Mouse (Mus musculus) urinary bladder, adult 18-20 months (tissue): ENCODE results near the gene Bricd5.

Source experiments
- DNase-seq, 2 experiments: peaks; one replicate each; pipeline ENCODE4 v3.0.0; 2022; ENCODE audit warnings: low spot score in 2 of 2, mixed read lengths in 2 of 2

Bricd5 gene

DNA sequence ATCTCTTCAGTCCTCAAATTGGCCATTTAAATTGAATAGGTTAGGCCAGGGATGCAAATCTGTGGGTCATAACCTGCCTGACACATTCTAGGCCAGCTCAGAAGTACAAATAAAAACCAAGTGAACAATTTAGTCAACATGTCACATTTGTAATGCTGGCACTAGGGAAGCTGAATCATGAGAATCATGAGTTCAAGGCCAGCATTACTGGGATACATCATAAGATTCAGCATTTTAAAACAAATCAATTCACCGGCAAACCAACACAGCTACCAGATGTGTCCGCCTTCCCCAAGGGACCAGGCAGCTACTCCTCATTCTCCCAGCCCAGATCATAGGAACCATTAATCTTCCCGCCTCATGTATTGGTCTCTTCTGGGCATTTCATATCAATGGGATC lies 9.8 kb downstream of the Bricd5 start:
- no peak for DNase-seq

DNA sequence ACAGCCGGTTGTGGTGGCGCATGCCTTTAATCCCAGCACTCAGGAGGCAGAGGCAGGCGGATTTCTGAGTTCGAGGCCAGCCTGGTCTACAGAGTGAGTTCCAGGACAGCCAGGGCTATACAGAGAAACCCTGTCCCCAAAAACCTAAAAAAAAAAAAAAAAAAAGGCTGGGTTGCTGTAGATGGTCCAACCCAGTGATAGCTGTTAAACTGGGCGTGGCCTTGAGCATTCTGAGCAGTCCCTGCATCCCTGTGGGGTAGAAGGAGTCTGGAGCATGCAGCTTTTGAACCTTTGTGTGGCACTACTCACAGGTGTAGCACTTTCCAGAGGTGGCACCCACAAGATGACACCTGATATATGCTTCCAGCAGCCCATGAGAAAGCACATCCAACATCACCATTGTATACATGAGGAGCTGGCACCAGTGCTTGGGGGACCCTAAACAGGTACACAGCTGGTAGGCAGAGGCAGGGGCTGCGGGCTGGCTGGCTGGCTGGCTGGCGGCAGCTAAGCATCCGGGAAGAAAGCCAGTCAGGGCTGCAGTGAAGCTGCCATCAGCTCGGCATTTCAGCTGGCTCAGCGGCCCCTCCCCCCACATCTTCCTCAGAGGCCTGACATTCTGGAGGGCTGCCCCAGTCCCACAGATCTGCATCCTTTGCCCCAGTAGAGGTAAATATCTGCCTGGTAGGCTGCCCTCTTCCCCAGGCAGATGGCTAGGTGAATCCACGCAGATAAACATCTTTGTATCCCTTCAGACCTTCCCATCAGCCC lies 11.6 kb downstream of the Bricd5 start:
- DNase-seq: no peak

DNA sequence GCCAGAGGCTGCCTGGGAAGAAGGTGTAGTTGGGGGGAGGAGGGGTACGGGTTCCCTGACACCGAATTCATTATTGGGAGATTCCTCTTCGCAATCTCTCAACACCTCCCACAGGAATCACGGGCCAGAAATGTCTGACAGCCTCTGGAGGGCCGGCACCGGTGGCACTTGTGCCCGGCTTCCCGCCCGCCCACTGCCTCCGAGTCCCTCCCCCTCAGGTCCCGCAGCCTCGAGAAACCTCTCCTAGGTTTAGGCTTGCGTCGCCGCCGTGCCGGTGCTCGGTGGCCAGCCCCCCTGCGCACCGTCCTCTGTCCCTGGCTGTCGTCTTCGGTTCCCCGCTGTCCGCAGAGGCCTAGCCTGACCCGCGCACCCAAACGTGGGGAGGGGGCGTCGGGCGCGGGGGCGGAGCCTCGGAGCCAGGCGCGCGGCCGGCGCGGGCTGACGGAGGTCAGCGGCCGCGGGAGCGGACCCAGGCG lies 14.5 kb downstream of the Bricd5 start, which contains the start of gene Caskin1:
Gene Caskin1, plus strand, starts transcription at position 416 of the 476 bp plus-strand sequence.
- DNase-seq: peak in 1 of 2 experiments; percentile 20

DNA sequence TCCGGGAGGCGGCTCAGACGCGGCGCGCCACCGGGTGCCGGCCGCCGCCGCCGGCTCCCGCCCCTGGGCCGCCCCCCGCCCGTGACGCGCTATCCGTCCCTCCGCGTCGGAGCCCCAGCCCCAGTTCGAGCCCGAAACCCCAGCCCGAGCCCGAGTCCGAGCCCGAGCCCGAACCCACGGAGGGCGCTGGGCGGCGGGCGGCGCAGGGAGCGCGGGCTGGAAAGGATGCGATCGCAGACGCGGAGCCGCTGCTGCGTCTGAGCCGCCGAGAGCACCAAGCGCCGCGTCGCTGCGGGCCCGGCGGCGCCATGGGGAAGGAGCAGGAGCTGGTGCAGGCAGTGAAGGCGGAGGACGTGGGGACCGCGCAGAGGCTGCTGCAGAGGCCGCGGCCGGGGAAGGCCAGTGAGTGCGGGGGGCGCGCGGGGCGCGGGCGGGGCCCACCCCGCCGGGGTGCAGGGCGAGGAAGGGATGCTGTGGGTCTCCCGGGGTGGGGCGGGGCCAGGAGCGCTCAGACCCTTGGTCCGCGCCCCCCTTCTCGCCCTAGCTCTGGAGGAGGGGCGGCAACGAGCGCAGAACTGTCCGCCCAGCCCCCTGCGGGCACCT lies 15.1 kb downstream of the Bricd5 start:
- DNase-seq: peak in 1 of 2 experiments; percentile 20

DNA sequence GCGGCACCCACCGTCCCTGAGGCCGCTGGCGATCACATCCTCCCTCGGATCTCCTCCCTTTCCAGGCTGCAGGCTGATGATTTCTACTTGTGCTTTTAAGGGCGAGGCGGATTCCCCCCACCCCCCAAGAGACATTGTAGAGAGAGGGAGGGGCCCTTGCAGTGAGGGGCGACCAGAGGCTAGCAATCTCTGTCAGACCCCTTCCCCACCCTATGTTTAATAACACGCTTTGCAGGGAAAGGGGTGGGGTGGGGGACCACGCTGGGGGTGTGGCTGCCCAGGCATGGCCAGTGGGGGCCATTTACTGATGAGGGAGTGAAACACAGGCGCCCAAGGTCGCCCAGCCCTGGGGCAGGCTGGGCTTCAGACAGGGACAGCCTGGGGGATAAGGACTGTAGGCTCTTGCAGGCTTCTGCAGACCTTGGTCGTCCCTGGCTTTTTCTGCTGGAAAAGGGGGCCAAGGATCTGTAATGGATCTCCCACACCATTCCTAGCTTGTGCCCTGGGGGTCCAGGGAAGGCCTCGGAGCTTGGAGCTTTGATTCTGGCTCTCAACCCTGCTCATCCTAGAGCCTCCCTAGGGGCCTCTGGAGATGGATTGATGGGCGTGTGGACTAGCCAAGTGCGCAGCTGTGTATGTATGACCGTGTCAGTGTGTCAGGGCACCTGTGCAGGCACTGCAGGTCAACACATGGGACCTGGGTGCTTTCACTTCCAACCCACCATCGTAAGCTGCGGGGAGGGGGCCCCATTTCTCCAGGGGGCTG lies 15.8 kb downstream of the Bricd5 start:
- DNase-seq: no peak

DNA sequence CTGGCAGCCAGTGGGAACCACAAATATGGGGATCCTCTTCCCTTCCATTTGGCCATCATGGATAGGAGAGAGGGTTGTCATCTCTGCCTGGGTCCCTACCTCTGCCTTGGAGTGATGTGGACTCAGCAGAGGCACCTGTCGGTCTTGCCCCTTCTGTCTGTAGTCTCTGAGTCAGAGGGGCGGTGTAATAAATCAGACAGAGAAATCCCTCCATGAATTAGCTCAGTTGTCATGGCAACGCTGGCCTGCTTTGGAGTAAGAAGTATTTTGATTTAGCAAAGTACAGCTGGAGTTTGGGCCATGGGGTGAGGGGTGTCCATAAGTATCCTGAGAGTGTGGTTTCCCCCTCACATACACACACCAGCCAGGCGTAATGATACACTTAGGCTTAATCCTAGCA lies 16.7 kb downstream of the Bricd5 start:
- no peak for DNase-seq

DNA sequence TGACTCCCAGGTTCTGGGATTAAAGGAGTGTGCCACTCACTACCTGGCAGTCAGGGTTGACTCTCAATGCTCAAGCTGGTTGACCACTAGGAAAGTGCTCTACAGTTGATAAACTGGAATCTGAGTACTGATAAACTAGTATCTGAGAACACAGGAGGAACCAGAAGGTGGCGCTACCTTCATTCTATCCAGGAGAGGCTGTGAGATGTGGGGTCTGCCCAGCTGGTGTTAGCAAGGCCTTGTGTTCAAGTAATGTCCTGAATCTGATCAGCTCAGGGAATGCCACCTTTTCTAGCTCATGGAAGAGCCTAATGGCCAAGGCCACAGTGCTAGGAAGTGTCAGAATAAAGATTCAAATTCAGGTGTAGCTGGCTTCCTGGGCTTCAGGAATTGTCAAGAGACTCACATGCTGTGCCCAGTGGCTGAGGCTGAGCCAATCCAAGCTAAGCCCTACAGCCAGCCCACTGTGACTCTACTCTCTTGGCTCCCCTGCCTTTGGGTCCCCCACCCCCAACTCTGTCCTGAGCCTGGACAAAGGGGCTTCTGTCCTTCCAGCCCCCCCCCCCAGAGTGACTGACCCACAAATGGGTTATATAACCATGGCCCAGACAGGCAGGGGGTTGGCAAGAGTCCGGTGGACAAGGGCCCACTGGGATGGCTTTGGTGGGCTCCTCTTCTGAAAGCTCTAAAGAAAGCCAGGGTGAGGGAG lies 21.1 kb downstream of the Bricd5 start:
- no peak for DNase-seq

DNA sequence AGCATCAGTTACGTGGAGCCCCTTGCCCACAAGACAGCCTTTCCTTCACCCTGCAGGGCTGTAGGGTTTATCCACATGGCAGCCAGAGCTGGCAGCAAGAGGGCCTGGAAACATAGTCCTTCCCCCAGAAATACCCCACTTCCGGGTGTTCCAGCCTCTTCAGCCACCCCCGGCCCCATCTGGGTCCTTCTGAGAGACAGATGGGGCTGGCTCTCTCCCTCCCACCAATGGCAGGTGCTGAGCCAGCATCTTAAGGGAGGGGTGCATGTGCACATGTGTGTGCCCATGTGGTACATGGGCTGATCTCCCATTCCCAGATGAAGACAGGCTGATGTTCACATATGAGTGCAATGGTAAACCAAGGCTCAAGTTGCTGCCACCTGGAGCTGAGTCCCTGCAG lies 21.8 kb downstream of the Bricd5 start:
- DNase-seq: no peak

DNA sequence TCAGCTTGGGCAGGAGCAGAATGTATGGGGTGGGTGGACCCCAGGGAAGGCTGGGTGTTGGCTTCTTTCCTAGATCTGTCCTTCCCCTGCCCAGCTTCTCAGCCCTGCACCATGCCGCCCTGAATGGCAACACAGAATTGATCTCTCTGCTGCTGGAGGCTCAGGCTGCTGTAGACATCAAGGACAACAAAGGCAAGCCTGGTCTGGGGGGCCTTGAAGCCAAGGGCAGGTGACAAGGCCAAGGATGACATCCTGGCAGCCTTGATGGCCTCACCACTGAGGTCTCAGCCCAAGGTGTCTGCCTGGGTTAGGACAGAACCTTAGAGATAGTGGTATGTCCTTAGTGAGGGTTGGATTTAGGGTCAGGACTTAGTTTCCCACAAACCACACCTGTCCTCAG lies 22.3 kb downstream of the Bricd5 start:
- no peak for DNase-seq

DNA sequence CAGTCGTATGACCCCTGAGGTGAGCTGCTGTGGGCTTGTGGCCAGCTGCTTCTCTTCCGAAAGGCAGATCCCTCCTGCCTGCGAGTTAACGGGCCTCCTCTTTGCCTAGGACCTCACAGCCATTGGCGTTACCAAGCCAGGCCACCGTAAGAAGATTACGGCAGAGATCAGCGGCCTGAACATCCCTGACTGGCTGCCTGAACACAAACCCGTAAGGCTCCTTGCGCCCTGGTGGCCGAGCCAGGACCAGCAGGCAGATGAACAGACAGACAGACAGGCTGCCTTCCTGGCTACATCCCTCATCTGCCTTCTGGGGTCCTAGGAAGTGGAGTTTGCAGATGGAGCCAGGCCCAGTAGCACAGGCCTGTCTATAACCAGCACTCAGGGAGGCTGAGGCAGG lies 28.5 kb downstream of the Bricd5 start:
- no peak for DNase-seq

DNA sequence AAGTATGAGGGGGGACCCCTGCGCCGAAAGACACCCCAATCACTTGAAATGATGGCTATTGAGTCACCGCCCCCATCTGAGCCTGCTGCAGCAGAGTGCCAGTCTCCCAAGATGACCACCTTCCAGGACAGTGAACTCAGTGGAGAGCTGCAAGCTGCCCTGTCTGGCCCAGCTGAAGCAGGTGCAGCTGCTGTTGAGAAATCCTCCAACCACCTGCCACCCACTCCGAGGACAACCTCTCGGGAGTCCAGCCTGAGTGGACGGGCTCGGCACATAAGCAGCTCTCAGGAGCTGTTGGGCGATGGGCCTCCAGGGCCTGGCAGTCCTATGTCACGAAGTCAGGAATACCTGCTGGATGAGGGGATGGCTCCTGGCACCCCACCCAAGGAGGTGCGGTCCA lies 30.4 kb downstream of the Bricd5 start:
- no peak for DNase-seq

DNA sequence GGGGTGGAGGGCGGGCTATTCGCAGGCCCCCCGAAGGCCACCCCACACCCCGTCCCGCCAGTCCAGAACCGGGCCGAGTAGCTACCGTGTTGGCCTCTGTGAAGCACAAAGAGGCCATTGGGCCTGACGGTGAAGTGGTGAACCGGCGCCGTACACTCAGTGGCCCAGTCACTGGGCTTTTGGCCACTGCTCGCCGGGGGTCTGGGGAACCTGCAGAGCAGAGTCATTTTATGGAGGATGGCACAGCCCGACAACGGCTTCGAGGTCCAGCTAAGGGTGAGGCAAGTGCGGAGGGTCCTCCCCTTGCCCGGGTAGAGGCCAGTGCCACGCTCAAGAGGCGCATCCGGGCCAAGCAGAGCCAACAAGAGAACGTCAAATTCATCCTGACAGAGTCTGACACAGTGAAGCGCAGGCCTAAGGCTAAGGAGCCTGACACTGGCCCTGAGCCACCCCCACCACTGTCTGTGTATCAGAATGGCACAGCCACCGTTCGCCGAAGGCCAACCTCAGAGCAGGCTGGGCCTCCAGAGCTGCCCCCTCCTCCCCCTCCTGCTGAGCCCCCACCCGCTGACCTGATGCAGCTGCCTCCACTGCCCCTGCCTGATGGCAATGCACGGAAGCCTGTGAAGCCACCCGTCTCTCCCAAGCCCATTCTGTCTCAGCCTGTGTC lies 31.7 kb downstream of the Bricd5 start:
- no peak for DNase-seq

DNA sequence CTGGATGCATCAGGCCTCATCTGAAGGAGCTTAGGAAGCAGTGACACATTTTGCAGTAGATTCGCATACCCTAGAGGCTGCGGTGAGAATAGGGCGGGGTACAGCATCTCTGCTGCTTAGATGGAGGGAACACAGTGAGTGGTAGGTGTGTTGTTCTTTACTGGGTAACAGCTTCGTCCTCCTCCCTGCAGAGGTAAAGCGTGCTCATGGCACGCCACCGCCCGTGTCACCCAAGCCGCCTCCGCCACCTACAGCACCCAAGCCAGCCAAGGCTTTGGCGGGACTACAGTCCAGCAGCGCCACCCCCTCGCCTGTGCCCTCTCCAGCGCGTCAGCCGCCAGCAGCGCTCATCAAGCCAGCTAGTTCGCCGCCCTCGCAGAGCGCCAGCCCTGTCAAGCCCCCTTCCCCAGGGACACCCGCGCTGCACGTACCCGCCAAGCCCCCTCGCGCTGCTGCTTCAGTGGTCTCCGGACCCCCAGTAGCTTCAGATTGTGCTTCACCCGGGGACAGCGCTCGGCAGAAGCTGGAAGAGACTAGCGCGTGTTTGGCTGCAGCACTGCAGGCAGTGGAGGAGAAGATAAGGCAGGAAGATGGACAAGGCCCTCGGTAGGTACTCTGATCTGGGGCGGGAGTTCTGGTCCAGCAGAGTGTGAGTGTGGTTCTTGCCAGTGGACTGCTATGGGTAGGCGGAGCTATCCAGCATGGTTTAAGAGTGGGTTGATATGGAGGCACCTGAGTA lies 32.8 kb downstream of the Bricd5 start:
- no peak for DNase-seq

DNA sequence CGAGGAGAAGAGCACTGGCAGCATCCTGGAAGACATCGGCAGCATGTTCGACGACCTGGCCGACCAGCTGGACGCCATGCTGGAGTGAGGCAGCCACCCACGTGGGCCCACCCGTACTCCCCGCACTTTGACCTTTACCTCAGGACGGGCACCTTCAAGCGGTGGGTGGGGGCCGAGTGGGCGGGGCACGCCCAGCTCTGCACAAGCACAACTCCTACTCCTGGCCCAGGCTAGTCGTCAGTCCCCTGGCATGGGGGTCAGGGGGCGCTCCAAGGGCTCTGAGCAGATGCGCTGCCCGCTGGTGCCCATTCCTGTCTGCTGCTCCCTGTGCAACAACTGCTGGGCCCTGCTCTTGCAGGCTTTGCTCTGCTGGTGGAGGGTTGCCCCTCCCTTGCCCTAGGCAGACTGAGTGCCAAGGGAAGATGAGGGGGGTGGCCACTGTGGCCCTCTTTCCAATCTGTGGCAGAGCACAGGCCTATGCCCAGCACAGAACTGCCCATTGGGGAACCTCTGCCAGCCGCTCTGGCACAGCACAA lies 33.5 kb downstream of the Bricd5 start:
- DNase-seq: no peak

DNA sequence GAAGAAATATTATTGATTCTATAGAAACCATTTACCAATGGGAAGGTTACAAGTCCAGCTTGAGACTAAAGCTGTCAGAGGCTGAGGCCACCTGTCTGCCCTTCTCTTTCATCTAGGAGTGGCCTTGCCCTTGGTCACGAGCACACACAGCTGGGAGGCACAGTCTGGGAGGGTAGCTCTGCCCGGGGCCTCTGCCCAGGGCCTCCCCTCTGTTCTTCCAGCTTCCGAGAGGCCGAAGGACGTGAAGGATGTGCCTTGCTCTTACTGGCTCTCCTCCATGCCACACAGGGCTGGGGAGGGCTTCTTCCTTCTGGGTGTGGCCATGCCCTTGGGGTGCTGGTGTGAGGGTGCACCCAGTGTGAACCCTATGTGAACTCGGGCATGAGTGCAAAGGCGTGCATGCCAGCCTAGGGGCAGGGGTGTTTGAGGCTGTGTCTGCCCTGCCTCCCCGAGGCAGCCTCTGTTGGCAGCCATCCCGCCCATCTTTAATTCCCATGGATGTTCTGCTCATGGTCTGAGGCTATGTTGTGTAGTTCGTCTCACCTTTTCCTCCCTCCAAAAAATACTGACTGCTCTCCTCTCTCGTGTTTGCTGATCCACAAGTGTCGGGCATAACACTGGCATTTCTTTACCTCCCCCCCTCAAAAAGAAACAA lies 34.2 kb downstream of the Bricd5 start:
- no peak for DNase-seq

DNA sequence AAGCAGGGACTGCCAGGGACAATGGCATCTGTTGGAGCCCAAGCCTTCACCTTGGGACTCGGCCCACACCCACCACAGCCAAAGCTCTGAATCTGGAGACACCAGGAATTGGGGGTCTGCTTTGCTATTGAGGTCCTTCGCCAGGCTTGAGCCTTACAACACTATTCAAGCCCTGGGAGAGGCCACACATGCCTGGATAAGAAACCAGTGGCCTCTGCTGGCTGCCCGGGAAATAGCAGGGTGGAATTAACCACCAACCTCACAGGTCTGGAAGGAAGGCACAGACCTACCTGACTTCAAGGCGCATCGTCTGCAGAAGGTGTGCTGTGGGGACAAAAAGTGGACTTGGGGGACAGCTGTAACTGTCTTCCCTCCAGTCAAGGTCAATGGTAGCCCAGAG lies 39.9 kb downstream of the Bricd5 start:
- peak in 1 of 2 experiments; percentile 36 for DNase-seq

DNA sequence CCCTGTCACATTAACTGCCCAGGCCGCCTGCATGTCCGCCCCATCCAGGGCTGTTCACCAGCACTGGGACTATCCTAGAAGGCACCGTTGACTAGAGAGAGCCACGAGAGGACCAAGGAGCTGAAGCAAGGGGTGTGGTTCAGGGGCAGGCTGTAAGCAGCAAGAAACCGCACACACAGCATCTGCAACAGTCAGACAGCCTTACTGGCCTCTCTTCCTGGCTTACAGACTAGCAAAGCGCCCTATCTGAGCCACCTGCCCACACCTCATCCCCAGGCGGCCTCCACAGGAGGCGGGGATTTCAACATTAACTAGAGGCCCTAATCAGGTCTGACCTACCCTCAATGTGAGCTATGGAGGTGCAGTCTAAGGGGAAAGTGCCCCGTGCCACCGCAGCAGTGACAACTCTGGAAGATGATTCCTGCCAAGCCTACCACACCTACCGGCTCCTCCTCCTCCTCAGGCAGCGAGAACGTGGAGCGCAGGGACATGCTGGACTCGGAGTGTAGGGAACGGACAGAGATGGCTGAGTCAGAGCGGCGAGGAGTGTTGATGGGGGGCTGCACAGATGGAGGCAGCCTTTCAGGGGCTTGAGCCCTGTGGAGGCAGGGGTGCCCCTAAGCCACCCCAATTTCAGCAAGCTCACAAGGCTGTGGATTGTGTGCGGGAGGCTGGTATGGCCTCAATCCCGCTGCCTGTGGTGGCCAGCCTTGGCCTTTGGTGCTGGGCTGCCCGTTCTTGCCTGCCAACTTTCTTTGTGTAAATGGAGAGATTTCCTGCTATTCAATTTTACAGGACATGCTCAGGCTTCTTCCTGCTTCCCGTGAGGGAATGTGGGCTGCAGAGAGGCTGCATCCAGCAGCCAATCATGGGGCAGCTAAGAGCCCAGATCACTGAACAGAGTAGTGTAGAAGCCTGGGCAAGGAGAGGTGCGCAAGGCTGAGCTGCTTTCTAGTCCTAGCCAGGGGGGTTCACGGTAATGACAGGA lies 40.9 kb downstream of the Bricd5 start:
- no peak for DNase-seq

DNA sequence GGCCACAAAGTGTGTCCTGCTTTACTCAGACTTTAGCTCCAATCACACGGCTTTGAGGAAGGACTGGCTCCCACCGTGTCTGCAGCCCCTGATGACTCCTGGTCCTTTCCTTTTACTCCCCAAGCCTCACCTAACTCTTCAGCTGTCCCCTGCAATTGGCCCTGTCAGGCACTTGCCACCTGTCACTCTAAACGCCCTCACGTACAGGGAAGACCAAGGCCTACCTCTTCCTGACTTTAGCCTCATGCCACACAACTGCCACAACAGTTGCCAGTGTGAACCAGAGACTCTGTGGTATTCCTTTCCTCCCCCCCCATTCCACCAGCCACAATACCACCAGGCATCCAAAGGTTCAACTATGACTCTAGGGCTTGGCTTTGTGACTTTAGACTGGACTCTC lies 46.8 kb downstream of the Bricd5 start:
- DNase-seq: no peak

DNA sequence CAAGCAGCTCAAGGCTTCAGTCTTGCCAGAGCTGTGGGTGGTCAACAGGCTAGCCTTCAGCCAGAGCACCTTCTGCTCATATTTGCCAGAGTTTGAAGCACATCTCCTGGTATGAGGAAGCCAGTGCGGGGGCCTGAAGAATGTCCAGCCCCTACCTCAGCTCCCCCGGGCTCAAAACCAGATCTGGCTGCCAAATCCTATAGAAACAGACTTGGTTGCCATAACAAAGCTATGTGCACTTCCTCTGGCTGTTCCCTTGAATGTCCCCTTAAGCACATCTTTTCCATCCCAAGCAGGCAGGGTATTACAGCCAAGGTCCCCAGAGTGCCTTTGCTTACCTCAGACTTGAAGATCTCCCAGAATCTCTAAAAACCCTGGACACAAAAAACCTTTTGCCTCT lies 51.0 kb downstream of the Bricd5 start:
- DNase-seq: no peak
